Mouse (Mus musculus) liver, embryonic 14.5 days (tissue): ENCODE results near the gene Lamc1. TPM values are rescaled to one million over a fixed set of nuclear protein-coding genes. Genes with fewer than 3 reads are reported as not detected.

Experiments
- ATAC-seq: fragments of 200-750 bp; cut with Nextera tagmentation; 2 replicates; pipeline ENCODE4 v1.8.0; 2017; ENCODE audit warnings: moderate number of reproducible peaks, mild to moderate bottlenecking, moderate library complexity; ENCODE audit not compliant: insufficient read depth
- DNase-seq, 3 experiments: peaks; one replicate each; pipeline ENCODE4 v3.0.0-alpha.2; 2012 to 2013; ENCODE audit warnings: low read depth in 3 of 3, low spot score in 3 of 3
- H3K27ac ChIP-seq: fragments of 300-500 bp; sonication (generic); 2 replicates; pipeline ENCODE4 v1.5.1; 2014; ENCODE audit warnings: moderate library complexity, mild to moderate bottlenecking, control low read depth, inconsistent platforms
- H3K27me3 ChIP-seq: fragments of 300-500 bp; sonication (generic); 2 replicates; pipeline ENCODE4 v1.6.1; 2014; ENCODE audit warnings: mild to moderate bottlenecking, low read length, moderate library complexity; ENCODE audit not compliant: control insufficient read depth, insufficient read depth
- H3K36me3 ChIP-seq: fragments of 300-500 bp; sonication (generic); replicated peaks from 2 replicates; pipeline ENCODE4 v1.6.1; 2014; ENCODE audit warnings: low read depth; ENCODE audit not compliant: control insufficient read depth, insufficient read depth
- H3K4me1 ChIP-seq, 2 experiments: fragments of 200-500 bp in 1 of 2; fragments of 300-500 bp in 1 of 2; sonication (generic) in 1 of 2; replicated peaks; 2 replicates each; pipeline ENCODE4 v1.6.1; 2012 to 2014; ENCODE audit warnings: antibody characterized with exemption in 1 of 2, inconsistent platforms in 1 of 2, low read length in 1 of 2; ENCODE audit not compliant: control insufficient read depth in 2 of 2, insufficient read depth in 2 of 2
- H3K4me2 ChIP-seq: fragments of 300-500 bp; sonication (generic); 2 replicates; pipeline ENCODE4 v1.6.1; 2014; ENCODE audit warnings: low read depth, mild to moderate bottlenecking, control low read depth, moderate library complexity
- H3K4me3 ChIP-seq, 2 experiments: fragments of 200-500 bp in 1 of 2; fragments of 300-500 bp in 1 of 2; sonication (generic) in 1 of 2; 2 replicates each; pipeline ENCODE4 v1.5.1; 2012 to 2014; ENCODE audit warnings: low read depth in 2 of 2, low read length in 2 of 2, mild to moderate bottlenecking in 2 of 2, control low read depth in 1 of 2, inconsistent platforms in 1 of 2, moderate library complexity in 1 of 2; ENCODE audit not compliant: insufficient read depth in 1 of 2
- H3K9ac ChIP-seq: fragments of 300-500 bp; sonication (generic); replicated peaks from 2 replicates; pipeline ENCODE4 v1.6.1; 2014; ENCODE audit warnings: mild to moderate bottlenecking, control low read depth, moderate library complexity
- H3K9me3 ChIP-seq: fragments of 300-500 bp; sonication (generic); 2 replicates; pipeline ENCODE4 v1.6.1; 2016; ENCODE audit warnings: low read length, mixed read lengths; ENCODE audit not compliant: control insufficient read depth
- CTCF ChIP-seq: IDR thresholded peaks from 2 replicates; pipeline ENCODE4 v1.5.1; 2016; ENCODE audit warnings: antibody characterized with exemption, low read depth, control low read depth
- EP300 ChIP-seq: IDR thresholded peaks from 2 replicates; pipeline ENCODE4 v1.6.1; 2016; ENCODE audit warnings: antibody characterized with exemption, low read depth
- WGBS: fragments of 180-500 bp; shearing (Covaris S2); extraction: QIAGEN DNeasy Blood & Tissue Kit; methylation state at CpG from one replicate; pipeline ENCODE4 v1.1.7; 2014; ENCODE audit not compliant: insufficient replicate concordance; 5-methylcytosine and 5-hydroxymethylcytosine counted together
- polyA plus RNA-seq, 2 experiments: library from polyadenylated mRNA; depleted of rRNA in 1 of 2; stranded (reverse) in 1 of 2; unstranded in 1 of 2; fragments of >200 nt; fragmentation: Nextera tagmentation in 1 of 2; extraction: Ambion mirVana in 1 of 2; gene quantifications; 2 replicates each; pipeline versions ENCODE4 v1.2.1 to v1.2.3; 2012 to 2014

Lamc1 gene
- polyA plus RNA-seq, 2 experiments = 7.5 to 10.8 TPM

- H3K27ac ChIP-seq = no peak overlapping the region
- no peak for TF ChIP-seq CTCF
- no peak for TF ChIP-seq EP300
- no peaks in the 10 kb centered on the region for H3K27me3 ChIP-seq
- H3K9ac ChIP-seq = no peak overlapping the region
- WGBS = 63% methylated on average over 7 of the region's 7 CpGs
- ATAC-seq (no peak), DNase-seq (no peak)
- peaks cover 0 to 14% of the 10 kb centered on the region in 2 experiments; a peak in 2 of 4 replicates for H3K4me1 ChIP-seq
- no peak overlapping the region for H3K4me3 ChIP-seq
- H3K36me3 ChIP-seq = no peaks in the 10 kb centered on the region
- no peaks in the 10 kb centered on the region for H3K9me3 ChIP-seq
- H3K4me2 ChIP-seq = no peak overlapping the region
Measured at GRCm38 (mm10) chr1:153318287-153318686, 14.3 kb downstream of the Lamc1 start.

- DNase-seq (no peak), ATAC-seq (no peak)
- Histone ChIP-seq H3K4me1 (peaks cover 0 to 14% of the 10 kb centered on the region in 2 experiments; a peak in 2 of 4 replicates), H3K27ac (no peak overlapping the region), H3K4me3 (no peak overlapping the region), H3K9ac (no peak overlapping the region), H3K36me3 (no peaks in the 10 kb centered on the region), H3K4me2 (no peak overlapping the region), H3K9me3 (no peaks in the 10 kb centered on the region), H3K27me3 (no peaks in the 10 kb centered on the region)
- 56% methylated on average over 16 of the region's 16 CpGs for WGBS
- TF ChIP-seq CTCF (no peak), EP300 (no peak)
Measured at GRCm38 (mm10) chr1:153317486-153318260, 14.9 kb downstream of the Lamc1 start.

- H3K4me1 ChIP-seq = peaks cover 0 to 14% of the 10 kb centered on the region in 2 experiments; a peak in 2 of 4 replicates
- H3K27me3 ChIP-seq = no peaks in the 10 kb centered on the region
- H3K9me3 ChIP-seq = no peaks in the 10 kb centered on the region
- no peaks in the 10 kb centered on the region for H3K36me3 ChIP-seq
- DNase-seq (no peak), ATAC-seq (no peak)
- H3K9ac ChIP-seq = no peak overlapping the region
- WGBS = 74% methylated on average over 8 of the region's 8 CpGs
- no peak overlapping the region for H3K27ac ChIP-seq
- no peak overlapping the region for H3K4me3 ChIP-seq
- H3K4me2 ChIP-seq = no peak overlapping the region
- no peak for TF ChIP-seq CTCF
- TF ChIP-seq EP300 = no peak
Measured at GRCm38 (mm10) chr1:153316956-153317355, 15.6 kb downstream of the Lamc1 start.

- H3K36me3 ChIP-seq = no peaks in the 10 kb centered on the region
- no peaks in the 10 kb centered on the region for H3K9me3 ChIP-seq
- ATAC-seq (no peak), DNase-seq (no peak)
- no peak overlapping the region for H3K9ac ChIP-seq
- H3K4me3 ChIP-seq = no peak overlapping the region
- TF ChIP-seq CTCF (no peak), EP300 (no peak)
- H3K4me1 ChIP-seq = peaks cover 0 to 12% of the 10 kb centered on the region in 2 experiments; a peak in 2 of 4 replicates
- no peak overlapping the region for H3K4me2 ChIP-seq
- H3K27me3 ChIP-seq = no peaks in the 10 kb centered on the region
- H3K27ac ChIP-seq = no peak overlapping the region
Measured at GRCm38 (mm10) chr1:153316286-153316685, 16.3 kb downstream of the Lamc1 start.

GRCm38 (mm10) chr1:153315121-153315520 is 17.5 kb downstream of the Lamc1 start:
- no peak overlapping the region for H3K4me3 ChIP-seq
- DNase-seq = no peak
- no peaks in the 10 kb centered on the region for H3K27me3 ChIP-seq
- no peak overlapping the region for H3K4me2 ChIP-seq
- H3K27ac ChIP-seq = no peak overlapping the region
- no peak for ATAC-seq
- no peaks in the 10 kb centered on the region for H3K9me3 ChIP-seq
- peaks cover 0 to 8% of the 10 kb centered on the region in 2 experiments; a peak in 3 of 4 replicates for H3K4me1 ChIP-seq
- TF ChIP-seq EP300 (no peak), CTCF (no peak)
- no peak overlapping the region for H3K9ac ChIP-seq
- WGBS = 75% methylated on average over 6 of the region's 6 CpGs
- no peaks in the 10 kb centered on the region for H3K36me3 ChIP-seq
